Mouse (Mus musculus) embryo, embryonic 11.5 days (tissue): ENCODE measurements around the gene Gpr152.
"Not testable (repeated sequence)": the region's sequence is repeated elsewhere in the genome, so short reads cannot be mapped to it uniquely, and the experiment has no call there.

ENCODE experiments used
- DNase-seq: peaks from one replicate; pipeline ENCODE4 v3.0.0-alpha.2; 2012; ENCODE audit warnings: low read depth, low spot score

Gpr152 gene

GRCm38 (mm10) chr19:4130106-4130505 lies 9.5 kb upstream of the Gpr152 start:
- DNase-seq = no peak

DNA sequence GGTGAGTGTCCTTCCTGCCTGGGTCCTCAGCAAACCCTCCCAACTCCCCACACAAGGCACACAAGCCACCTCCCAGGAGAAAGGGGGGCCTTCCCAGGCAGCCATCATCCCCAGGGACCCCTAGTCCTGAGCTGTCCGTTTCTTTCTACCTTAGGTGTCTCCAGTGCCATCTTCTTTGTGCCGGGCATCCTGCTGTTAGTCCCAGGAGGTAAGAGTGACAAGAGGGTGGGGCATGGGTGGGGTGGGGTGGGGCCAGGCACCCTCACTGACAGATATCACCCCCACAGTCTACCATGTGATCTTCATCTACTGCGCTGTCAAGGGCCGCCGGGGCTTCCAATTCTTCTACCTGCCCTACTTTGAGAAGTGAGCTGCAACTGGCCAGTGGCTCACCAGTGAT lies 8.5 kb upstream of the Gpr152 start:
- no peak for DNase-seq

GRCm38 (mm10) chr19:4131768-4132167 lies 7.8 kb upstream of the Gpr152 start:
- DNase-seq = no peak

DNA sequence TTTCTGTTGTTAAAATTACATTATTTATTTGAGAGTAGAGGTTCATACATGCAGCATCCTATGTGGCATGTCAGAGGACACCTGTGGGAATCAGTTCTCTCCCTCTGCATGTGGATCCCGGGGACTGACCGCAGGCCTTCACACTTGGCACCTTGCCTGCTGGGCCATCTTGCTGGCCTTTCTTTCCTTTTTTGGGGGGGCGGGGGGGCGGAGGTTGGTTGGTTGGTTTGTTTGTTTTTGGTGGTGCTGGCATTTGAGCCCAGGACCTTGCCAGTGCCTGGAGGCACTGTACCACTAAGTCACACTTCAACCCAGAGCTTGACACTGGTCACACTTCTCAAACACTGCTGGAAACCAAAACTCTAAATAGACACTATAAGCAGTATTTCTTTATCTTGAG lies 5.2 kb upstream of the Gpr152 start:
- no peak for DNase-seq

DNA sequence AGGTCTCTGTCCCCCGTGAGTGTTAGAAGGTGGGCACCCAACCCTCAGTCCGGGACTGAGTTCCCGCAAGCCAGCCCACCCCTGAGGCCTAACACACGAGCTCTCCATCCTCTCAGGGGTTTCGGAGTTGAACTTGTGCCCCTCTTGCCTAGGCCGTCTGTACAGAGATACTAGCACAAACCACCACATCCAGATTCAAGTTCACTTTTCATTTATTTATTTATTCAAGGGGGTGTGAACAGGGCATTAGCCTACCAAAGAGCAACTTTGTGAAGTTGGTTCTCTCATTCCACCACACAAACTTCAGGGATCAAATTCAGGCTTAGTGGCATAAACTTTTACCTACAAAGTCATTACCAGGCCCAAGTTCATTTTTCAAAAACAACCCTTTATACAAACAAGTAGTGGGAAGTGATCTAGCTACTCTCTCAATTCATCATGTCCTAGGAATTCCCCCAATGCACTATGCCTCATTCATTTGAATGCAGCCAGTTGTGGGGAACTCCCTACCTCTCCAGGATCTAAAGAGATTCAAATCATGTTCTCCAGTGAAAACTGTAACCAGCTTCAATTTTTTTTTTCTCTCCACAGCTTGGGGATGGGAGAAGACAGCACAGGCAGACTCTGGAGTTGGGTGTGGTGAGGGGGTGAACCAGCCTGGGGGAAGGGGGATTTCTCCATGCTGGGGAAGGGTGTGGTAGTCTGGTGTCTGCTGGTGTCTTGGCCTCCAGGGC lies 4.2 kb upstream of the Gpr152 start:
- not testable (repeated sequence) for DNase-seq

DNA sequence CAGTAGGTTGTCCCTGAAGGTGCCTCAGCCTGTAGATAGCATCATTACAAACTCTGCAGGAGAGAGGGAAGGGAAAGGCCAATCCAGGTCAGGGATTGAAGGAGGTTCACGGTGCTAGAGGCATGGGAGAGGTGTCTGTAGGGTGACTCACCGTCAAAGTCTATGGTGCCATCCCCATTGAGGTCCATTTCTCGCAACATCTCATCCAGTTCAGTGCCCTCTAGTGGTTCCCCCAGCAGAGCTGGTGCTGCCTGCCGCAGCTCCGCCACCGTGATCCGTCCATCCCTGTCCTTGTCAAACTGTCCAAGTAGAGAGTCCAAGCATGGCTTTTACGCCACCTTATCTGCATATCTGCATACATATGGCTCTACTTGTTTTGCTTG lies 3.6 kb upstream of the Gpr152 start:
- DNase-seq = not testable (repeated sequence)

DNA sequence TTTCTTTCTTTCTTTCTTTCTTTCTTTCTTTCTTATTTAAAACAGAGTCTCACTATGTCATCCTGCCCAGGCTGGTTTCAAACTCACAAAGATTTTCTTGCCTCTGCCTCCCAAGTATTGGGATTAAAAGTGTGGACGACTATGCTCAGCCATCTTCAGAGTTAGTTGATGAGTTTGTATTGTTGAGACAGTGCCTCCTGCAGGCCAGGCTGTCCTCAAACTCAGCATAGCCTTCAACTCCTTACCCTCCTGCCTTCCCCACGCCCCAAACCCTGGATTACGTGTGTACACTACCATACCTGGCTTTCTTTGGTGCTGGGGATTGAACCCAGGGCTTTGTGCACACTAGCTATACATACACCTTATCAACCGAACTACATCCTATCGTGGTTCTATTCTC lies 3.1 kb upstream of the Gpr152 start:
- no peak for DNase-seq

GRCm38 (mm10) chr19:4137913-4138312 lies 1.7 kb upstream of the Gpr152 start:
- DNase-seq = no peak

DNA sequence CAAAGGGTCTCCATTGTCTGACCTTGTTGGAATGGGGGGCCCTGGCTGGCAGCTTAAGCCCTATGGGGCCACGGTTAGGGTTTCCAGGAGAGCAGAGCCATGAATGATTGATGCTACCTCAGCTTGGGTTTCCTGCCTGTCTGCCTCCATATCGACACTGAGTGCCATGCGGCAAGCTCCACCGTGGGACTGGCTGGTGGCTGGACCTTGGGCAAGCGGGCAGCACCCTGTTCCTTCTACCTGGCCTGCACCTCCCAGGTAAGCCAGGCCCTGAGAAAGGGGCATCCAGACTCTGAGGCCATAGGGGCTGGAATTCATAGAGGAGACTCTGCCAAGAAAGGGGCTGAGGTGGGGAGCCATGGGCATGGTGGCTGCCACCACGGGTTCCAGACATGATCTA lies 560 bp downstream of the Gpr152 start:
- no peak for DNase-seq

DNA sequence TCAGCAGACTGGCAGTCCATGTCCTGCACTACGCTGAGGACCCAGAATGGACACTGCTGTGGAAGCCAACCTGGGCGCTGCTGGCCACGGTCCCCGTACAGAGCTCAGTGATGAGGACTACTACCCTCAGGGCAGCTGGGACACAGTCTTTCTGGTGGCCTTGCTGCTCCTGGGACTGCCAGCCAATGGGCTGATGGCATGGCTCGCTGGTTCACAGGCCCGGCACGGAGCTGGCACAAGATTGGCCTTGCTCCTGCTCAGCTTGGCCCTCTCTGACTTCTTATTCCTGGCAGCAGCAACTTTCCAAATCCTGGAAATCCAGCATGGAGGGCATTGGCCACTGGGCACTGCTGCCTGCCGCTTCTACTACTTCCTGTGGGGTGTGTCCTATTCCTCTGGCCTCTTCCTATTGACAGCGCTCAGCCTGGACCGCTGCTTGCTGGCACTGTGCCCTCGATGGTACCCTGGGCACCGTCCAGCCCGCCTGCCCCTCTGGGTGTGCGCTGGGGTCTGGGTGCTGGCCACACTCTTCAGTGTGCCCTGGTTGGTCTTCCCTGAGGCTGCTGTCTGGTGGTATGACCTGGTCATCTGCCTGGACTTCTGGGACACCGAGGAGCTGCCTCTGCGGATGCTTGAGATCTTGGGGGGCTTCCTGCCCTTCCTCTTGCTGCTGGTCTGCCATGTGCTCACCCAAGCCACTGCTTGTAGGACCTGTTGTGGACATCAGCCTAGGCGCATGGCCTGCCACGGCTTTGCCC lies 3.0 kb downstream of the Gpr152 start:
- DNase-seq = no peak

DNA sequence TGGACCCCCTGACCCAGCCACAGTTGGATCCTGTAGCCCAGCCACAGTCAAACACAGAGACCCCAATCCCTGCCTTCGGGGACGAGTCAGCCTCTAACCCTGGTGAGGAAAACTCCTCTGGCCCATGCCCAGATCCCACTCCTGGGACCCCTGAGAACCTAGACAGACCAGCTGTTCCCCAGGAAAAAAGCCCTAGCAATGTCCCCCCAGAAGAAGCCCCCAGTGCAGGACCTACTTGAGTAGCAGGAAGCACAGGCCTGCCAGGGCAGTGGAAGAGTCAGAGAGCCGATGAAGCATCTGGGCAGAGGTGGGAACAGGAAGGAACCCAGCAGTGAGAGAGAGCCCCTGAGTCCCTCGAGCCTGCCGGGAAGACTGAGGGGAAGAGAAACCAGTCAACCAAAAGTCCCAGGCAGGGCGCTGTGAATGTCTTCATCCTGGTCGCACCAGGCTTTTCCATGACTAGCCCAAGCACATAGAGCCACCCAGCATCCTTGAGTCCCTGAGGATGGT lies 4.2 kb downstream of the Gpr152 start, which contains the start of gene Cabp4:
TSS of gene Cabp4 (minus strand) at position 275 of the 510 bp plus-strand sequence.
- no peak for DNase-seq

GRCm38 (mm10) chr19:4144550-4145498 lies 5.2 kb downstream of the Gpr152 start:
- DNase-seq = no peak

DNA sequence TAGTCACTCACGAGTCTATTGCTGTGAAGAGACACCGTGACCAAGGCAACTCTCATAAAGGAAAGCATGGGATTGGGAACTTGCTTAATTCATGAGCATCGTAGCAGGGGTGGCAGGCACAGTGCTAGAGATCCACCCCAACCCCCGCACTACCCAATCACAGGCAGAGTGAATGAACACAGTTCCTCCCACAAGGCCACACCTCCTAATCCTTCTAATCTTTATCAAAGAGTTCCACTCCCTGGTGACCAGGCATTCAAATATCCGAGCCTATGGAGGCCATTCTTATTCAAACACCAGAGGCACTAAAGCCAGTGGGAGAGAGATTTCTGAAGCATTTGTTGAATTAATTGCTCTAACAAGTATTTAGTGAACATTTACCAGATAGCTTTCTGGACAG lies 6.3 kb downstream of the Gpr152 start:
- DNase-seq = no peak

- DNase-seq = no peak
Observed at GRCm38 (mm10) chr19:4146366-4147021, 6.9 kb downstream of the Gpr152 start.

GRCm38 (mm10) chr19:4147022-4147405 lies 7.4 kb downstream of the Gpr152 start:
- no peak for DNase-seq

GRCm38 (mm10) chr19:4147782-4148490 lies 8.3 kb downstream of the Gpr152 start:
- DNase-seq = no peak

DNA sequence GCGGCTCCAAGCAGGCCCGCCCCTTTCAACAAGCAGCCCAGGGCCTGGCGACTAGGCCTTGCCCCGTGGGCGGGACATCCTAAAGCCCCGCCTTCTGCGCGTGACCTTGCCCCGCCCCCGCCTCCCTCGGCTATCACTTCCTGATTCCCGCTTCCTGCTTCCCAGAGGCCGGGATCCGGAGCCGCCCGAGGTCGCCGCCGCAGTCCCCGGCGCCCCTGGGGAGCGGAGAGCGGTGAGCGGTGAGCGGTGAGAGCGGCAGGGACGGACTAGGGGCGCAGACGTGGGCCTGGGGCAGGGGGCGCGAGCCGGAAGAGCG lies 8.9 kb downstream of the Gpr152 start, which contains the start of gene Coro1b:
TSS of gene Coro1b (plus strand) at position 129 of the 316 bp plus-strand sequence.
- DNase-seq = peak; percentile 89

- no peak for DNase-seq
Observed at GRCm38 (mm10) chr19:4148819-4149218, 9.2 kb downstream of the Gpr152 start.

DNA sequence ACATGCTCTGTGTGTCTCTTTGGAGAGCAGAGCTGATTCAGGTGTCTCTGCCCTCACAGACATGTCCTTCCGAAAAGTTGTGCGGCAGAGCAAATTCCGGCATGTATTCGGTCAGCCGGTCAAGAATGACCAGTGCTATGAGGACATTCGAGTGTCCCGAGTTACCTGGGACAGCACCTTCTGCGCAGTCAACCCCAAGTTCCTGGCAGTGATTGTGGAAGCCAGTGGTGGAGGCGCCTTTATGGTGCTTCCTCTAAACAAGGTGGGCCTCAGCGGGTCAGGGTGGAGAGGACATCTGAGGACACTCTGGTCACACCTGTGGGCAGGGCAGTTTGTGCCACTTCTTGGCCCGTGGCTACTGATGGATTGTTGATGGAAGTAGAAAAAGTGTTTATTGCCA lies 9.7 kb downstream of the Gpr152 start:
- DNase-seq = no peak

GRCm38 (mm10) chr19:4149764-4150461 lies 10.3 kb downstream of the Gpr152 start:
- DNase-seq = no peak
